Mouse (Mus musculus) lung, adult 18-20 months (tissue): ENCODE data around the gene Tpsb2.

ENCODE experiments used
- DNase-seq, 2 experiments: peaks; one replicate each; pipeline ENCODE4 v3.0.0; 2022; ENCODE audit warnings: mixed read lengths in 2 of 2

Tpsb2 gene

GRCm38 (mm10) chr17:25408302-25408999, 42.3 kb downstream of the Tpsb2 start:
- no peak for DNase-seq

GRCm38 (mm10) chr17:25409621-25410020, 43.5 kb downstream of the Tpsb2 start:
- no peak for DNase-seq

DNA sequence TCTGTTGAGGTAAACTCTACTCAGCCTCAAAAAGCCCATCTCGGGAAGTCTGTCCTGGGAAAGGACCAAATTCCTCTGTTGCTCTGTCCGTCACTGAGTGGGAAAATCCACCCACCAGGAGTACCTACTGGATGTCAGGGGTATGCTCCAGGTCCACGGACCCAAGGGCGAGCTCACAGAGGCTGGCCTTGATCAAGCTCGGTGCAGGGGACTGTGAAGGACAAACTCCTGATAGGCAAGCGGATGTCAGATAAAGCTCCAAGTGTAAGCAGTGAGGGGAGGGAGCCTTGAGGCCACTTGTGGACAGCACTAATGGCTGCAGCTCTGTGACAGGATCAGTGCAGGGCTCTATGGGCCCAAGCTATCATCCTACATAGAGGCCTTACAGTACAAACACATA, 44.1 kb downstream of the Tpsb2 start:
- no peak for DNase-seq

- DNase-seq, result no peak
Observed at GRCm38 (mm10) chr17:25410786-25411185, 44.7 kb downstream of the Tpsb2 start.

DNA sequence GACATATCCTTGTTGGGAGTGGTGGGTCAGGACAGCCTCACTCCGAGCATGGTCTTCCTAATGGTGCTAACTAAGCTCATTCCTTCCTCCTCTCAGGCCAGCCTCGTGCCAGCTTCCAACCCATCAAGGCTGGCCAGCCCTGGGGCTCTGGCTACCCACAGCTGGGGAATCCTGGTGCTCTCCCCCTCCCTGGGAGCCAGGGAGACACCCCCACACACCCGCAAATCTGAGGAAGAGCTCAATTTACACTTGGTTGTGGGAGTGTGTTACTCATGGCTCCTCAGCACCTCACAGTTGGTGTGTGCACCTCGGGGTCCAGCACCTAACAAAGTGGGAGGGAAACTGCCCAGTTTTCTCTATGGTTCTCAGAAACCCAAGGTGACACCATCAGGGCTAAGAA, 45.1 kb downstream of the Tpsb2 start:
- no peak for DNase-seq

- peak; percentile 19 to 53 for DNase-seq
Observed at GRCm38 (mm10) chr17:25414209-25414608, 48.1 kb downstream of the Tpsb2 start.

DNA sequence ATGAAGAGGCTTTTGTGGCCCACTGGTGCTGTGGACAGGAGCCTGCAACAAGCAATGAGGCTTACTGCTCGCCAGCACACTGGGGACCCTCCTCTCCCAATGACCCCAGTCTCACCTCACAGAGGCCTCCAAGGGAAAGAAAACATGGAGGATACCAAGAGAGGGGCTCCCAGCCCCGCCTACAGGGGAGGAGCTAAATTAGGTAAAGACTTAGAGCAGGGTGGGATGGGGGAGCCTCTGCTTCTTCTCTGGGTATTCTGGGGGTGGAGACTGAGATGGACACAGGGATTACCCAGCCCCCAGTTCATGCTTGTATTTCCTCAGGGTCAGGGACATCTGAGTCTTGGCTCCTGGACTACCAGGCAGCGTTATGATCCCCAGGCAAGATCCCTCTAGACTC, 48.8 kb downstream of the Tpsb2 start:
- no peak for DNase-seq

DNA sequence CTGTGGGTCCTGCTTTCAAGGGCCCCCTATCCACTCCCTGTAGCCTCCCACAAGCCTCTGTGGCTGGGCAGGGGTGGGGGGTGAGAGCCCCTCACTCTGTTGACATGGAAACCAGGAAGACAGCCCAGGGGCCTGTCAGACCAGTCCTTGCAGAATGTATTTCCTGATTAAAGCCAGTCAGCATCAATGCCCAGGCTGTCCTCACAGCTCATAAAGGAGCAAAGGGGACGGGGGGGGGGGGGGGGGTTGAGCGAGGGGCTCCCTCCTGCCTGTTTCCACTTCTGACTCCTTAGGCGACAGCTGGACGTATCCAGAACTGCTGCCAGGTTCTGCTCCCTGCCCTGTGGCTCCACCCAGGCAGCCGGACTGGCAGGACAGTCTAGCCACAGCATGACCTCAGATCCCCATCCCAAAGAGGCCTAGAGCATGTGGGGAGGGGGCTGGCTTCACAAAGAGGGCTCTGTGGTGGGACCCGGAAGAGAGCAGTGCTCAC, 49.4 kb downstream of the Tpsb2 start:
- DNase-seq, result no peak

- no peak for DNase-seq
Observed at GRCm38 (mm10) chr17:25416219-25416618, 50.1 kb downstream of the Tpsb2 start.

DNA sequence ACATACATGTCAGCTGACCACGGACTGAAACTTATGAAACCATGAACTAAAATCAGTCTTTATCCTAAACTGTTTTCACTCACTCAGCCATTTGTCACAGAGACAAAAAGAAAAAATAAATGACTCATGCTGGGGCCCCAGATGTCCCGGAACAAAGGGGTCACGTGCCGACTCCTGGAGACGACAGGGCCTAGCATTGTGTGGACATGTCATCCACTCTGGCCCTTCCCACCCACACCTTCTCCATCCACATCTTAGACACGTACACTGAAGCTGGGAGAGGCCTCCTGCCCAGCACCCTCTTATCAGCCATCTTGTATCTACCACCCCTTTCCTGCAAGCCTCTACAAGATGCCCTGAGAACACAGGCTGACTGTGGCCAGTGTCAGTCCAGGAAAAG, 51.9 kb downstream of the Tpsb2 start:
- DNase-seq, result no peak
